Mouse (Mus musculus): ENCODE results near the gene Max.

Max gene

GRCm38 (mm10) chr12:76954698-76955423 lies 7.1 kb downstream of the Max start:
- no peak for DNase-seq (ENCODE audit: low read depth)

- no peak for DNase-seq (ENCODE audit: low read depth)
Measured at GRCm38 (mm10) chr12:76953750-76954363, 8.1 kb downstream of the Max start.

- no peak for DNase-seq (ENCODE audit: low read depth)
Measured at GRCm38 (mm10) chr12:76950330-76950729, 11.7 kb downstream of the Max start.

GRCm38 (mm10) chr12:76948781-76949180 lies 13.2 kb downstream of the Max start:
- no peak for DNase-seq (ENCODE audit: low read depth)

GRCm38 (mm10) chr12:76948185-76948584 lies 13.8 kb downstream of the Max start:
- no peak for DNase-seq (ENCODE audit: low read depth)

GRCm38 (mm10) chr12:76947487-76947886 lies 14.5 kb downstream of the Max start:
- no peak for DNase-seq (ENCODE audit: low read depth)

GRCm38 (mm10) chr12:76943466-76943865 lies 18.5 kb downstream of the Max start:
- no peak for DNase-seq (ENCODE audit: low read depth)

GRCm38 (mm10) chr12:76943046-76943445 lies 19.0 kb downstream of the Max start:
- no peak for DNase-seq (ENCODE audit: low read depth)

- DNase-seq (ENCODE audit: low read depth): no peak
Measured at GRCm38 (mm10) chr12:76942476-76942875, 19.5 kb downstream of the Max start.

GRCm38 (mm10) chr12:76941524-76941923 lies 20.5 kb downstream of the Max start:
- DNase-seq (ENCODE audit: low read depth): no peak

- no peak for DNase-seq (ENCODE audit: low read depth)
Measured at GRCm38 (mm10) chr12:76938013-76938412, 24.0 kb downstream of the Max start.

GRCm38 (mm10) chr12:76936211-76936610 lies 25.8 kb downstream of the Max start:
- DNase-seq (ENCODE audit: low read depth): no peak

GRCm38 (mm10) chr12:76934438-76934837 lies 27.6 kb downstream of the Max start:
- no peak for DNase-seq (ENCODE audit: low read depth)

- DNase-seq (ENCODE audit: low read depth): no peak
Measured at GRCm38 (mm10) chr12:76932688-76933060, 29.3 kb downstream of the Max start.

- DNase-seq (ENCODE audit: low read depth): no peak
Measured at GRCm38 (mm10) chr12:76931739-76932687, 30.0 kb downstream of the Max start.

GRCm38 (mm10) chr12:76930177-76930576 lies 31.8 kb downstream of the Max start:
- DNase-seq (ENCODE audit: low read depth): peak; percentile 66

GRCm38 (mm10) chr12:76927539-76927938 lies 34.5 kb downstream of the Max start:
- DNase-seq (ENCODE audit: low read depth): no peak

- no peak for DNase-seq (ENCODE audit: low read depth)
Measured at GRCm38 (mm10) chr12:76927012-76927411, 35.0 kb downstream of the Max start.

- DNase-seq (ENCODE audit: low read depth): no peak
Measured at GRCm38 (mm10) chr12:76926338-76926945, 35.6 kb downstream of the Max start.

GRCm38 (mm10) chr12:76924904-76925604 lies 36.9 kb downstream of the Max start:
- DNase-seq (ENCODE audit: low read depth): no peak

- no peak for DNase-seq (ENCODE audit: low read depth)
Measured at GRCm38 (mm10) chr12:76923118-76923517, 38.9 kb downstream of the Max start.

GRCm38 (mm10) chr12:76920990-76921389 lies 41.0 kb downstream of the Max start:
- DNase-seq (ENCODE audit: low read depth): no peak
